Mouse (Mus musculus): Measurements from ENCODE around the gene Serpina10. TPM values are rescaled to one million over a fixed set of nuclear protein-coding genes. Genes with fewer than 3 reads are reported as not detected.

Serpina10 gene
- polyA plus RNA-seq, 1 experiment from 2014 or later = not detected

- TF ChIP-seq CTCF (IDR thresholded peaks at IDR 0.05; ENCODE audit: low read depth) = peak; percentile 30
- no peaks in the 10 kb centered on the region for H3K36me3 ChIP-seq (ENCODE audit: insufficient read depth)
- no peaks in the 10 kb centered on the region for H3K27me3 ChIP-seq (ENCODE audit: insufficient read depth, low read length)
- no peak overlapping the region for H3K27ac ChIP-seq (ENCODE audit: low read depth)
- ATAC-seq (ENCODE audit: insufficient read depth) = no peak
- H3K9ac ChIP-seq = no peak overlapping the region
- no peaks in the 10 kb centered on the region for H3K4me1 ChIP-seq (ENCODE audit: insufficient read depth)
- peak; percentile 22 for DNase-seq
- WGBS = 65% methylated on average over 3 of the region's 3 CpGs
- H3K4me3 ChIP-seq (ENCODE audit: low read depth, low read length) = no peak overlapping the region
- no peaks in the 10 kb centered on the region for H3K9me3 ChIP-seq (ENCODE audit: low read depth, low read length)
- H3K4me2 ChIP-seq = no peak overlapping the region
Observed at GRCm38 (mm10) chr12:103567129-103567528, 64.1 kb downstream of the Serpina10 start.

- no peak overlapping the region for H3K9ac ChIP-seq
- no peaks in the 10 kb centered on the region for H3K4me1 ChIP-seq (ENCODE audit: insufficient read depth)
- no peak overlapping the region for H3K4me2 ChIP-seq
- ATAC-seq (ENCODE audit: insufficient read depth) (no peak), DNase-seq (no peak)
- H3K9me3 ChIP-seq (ENCODE audit: low read depth, low read length) = no peaks in the 10 kb centered on the region
- H3K27me3 ChIP-seq (ENCODE audit: insufficient read depth, low read length) = no peaks in the 10 kb centered on the region
- H3K4me3 ChIP-seq (ENCODE audit: low read depth, low read length) = no peak overlapping the region
- 77% methylated on average over 7 of the region's 7 CpGs for WGBS
- TF ChIP-seq CTCF (IDR thresholded peaks at IDR 0.05; ENCODE audit: low read depth) = no peak
- H3K27ac ChIP-seq (ENCODE audit: low read depth) = no peak overlapping the region
- no peaks in the 10 kb centered on the region for H3K36me3 ChIP-seq (ENCODE audit: insufficient read depth)
Observed at GRCm38 (mm10) chr12:103565151-103565550, 66.1 kb downstream of the Serpina10 start.

Other genes starting within 250 kb of the Serpina10 start
- 8.3 and 8.5 TPM in 2 replicates for gene Otub2, start 242.8 kb downstream of the Serpina10 start, polyA plus RNA-seq (2014; fragmentation: Nextera tagmentation; extraction: Ambion mirVana)
- 0.51 and 0.62 TPM in 2 replicates for gene 9330161L09Rik, start 223.6 kb downstream of the Serpina10 start, polyA plus RNA-seq (2014; fragmentation: Nextera tagmentation; extraction: Ambion mirVana)
- 78.6 and 89.0 TPM in 2 replicates for gene Ddx24, start 205.6 kb downstream of the Serpina10 start, polyA plus RNA-seq (2014; fragmentation: Nextera tagmentation; extraction: Ambion mirVana)
- 30.9 and 35.1 TPM in 2 replicates for gene Ifi27, start 197.2 kb downstream of the Serpina10 start, polyA plus RNA-seq (2014; fragmentation: Nextera tagmentation; extraction: Ambion mirVana)
- gene Ifi27l2a, start 187.8 kb downstream of the Serpina10 start, polyA plus RNA-seq (2014; fragmentation: Nextera tagmentation; extraction: Ambion mirVana) = 10.4 and 11.3 TPM in 2 replicates
- gene Ifi27l2b, start 174.2 kb downstream of the Serpina10 start, polyA plus RNA-seq (2014; fragmentation: Nextera tagmentation; extraction: Ambion mirVana) = not detected in 2 replicates
- gene Ppp4r4, start 99.2 kb downstream of the Serpina10 start, polyA plus RNA-seq (2014; fragmentation: Nextera tagmentation; extraction: Ambion mirVana) = 1.6 TPM in 2 replicates
- 0.27 and 1.3 TPM in 2 replicates for gene Serpina6, start 25.8 kb upstream of the Serpina10 start, polyA plus RNA-seq (2014; fragmentation: Nextera tagmentation; extraction: Ambion mirVana)
- gene Serpina16, start 44.7 kb upstream of the Serpina10 start, polyA plus RNA-seq (2014; fragmentation: Nextera tagmentation; extraction: Ambion mirVana) = not detected in 2 replicates
- not detected in 2 replicates for gene Serpina1f, start 64.1 kb upstream of the Serpina10 start, polyA plus RNA-seq (2014; fragmentation: Nextera tagmentation; extraction: Ambion mirVana)
- gene Serpina1d, start 142.1 kb upstream of the Serpina10 start, polyA plus RNA-seq (2014; fragmentation: Nextera tagmentation; extraction: Ambion mirVana) = not detected in 2 replicates
- 0.39 TPM in 1 of 2 replicates, not detected in the other for gene Serpina1b, start 198.9 kb upstream of the Serpina10 start, polyA plus RNA-seq (2014; fragmentation: Nextera tagmentation; extraction: Ambion mirVana)
- 0.24 TPM in 1 of 2 replicates, not detected in the other for gene Serpina1a, start 232.1 kb upstream of the Serpina10 start, polyA plus RNA-seq (2014; fragmentation: Nextera tagmentation; extraction: Ambion mirVana)

Measured in lung, embryonic 14.5 days (tissue).